Mouse (Mus musculus): ENCODE results near the gene Nlgn1. TPM values are rescaled to one million over a fixed set of nuclear protein-coding genes. Genes with fewer than 3 reads are reported as not detected.

The Nlgn1 gene
- polyA plus RNA-seq, 1 experiment from 2014 or later: 1.9 TPM

- Histone ChIP-seq H3K9ac (no peak overlapping the region), H3K4me1 (no peaks in the 10 kb centered on the region), H3K9me3 (replicated peaks) (no peaks in the 10 kb centered on the region), H3K4me2 (replicated peaks) (no peak overlapping the region), H3K27ac (replicated peaks) (no peak overlapping the region), H3K4me3 (replicated peaks) (no peak overlapping the region), H3K36me3 (no peaks in the 10 kb centered on the region), H3K27me3 (no peaks in the 10 kb centered on the region)
- WGBS: 81% methylated on average over 2 of the region's 2 CpGs
- ATAC-seq (ENCODE audit: insufficient number of reproducible peaks, low FRiP score, low TSS enrichment, low read depth): no peak
Measured at GRCm38 (mm10) chr3:26039696-26040095, 292.6 kb downstream of the Nlgn1 start.

- WGBS: 89% methylated on average over 2 of the region's 2 CpGs
- Histone ChIP-seq H3K27ac (replicated peaks) (no peak overlapping the region), H3K27me3 (no peaks in the 10 kb centered on the region), H3K4me1 (no peaks in the 10 kb centered on the region), H3K4me2 (replicated peaks) (no peak overlapping the region), H3K9ac (no peak overlapping the region), H3K36me3 (no peaks in the 10 kb centered on the region), H3K4me3 (replicated peaks) (no peak overlapping the region), H3K9me3 (replicated peaks) (no peaks in the 10 kb centered on the region)
- ATAC-seq (ENCODE audit: insufficient number of reproducible peaks, low FRiP score, low TSS enrichment, low read depth): no peak
Measured at GRCm38 (mm10) chr3:26026025-26026424, 306.2 kb downstream of the Nlgn1 start.

GRCm38 (mm10) chr3:26023217-26023616 lies 309.0 kb downstream of the Nlgn1 start:
- H3K27me3 ChIP-seq: no peaks in the 10 kb centered on the region
- 71% methylated on average over 5 of the region's 5 CpGs for WGBS

GRCm38 (mm10) chr3:26021632-26022184 lies 310.6 kb downstream of the Nlgn1 start:
- H3K9me3 ChIP-seq (replicated peaks): no peaks in the 10 kb centered on the region
- no peak overlapping the region for H3K9ac ChIP-seq
- no peak overlapping the region for H3K4me3 ChIP-seq (replicated peaks)
- no peaks in the 10 kb centered on the region for H3K36me3 ChIP-seq
- 82% methylated on average over 6 of the region's 6 CpGs for WGBS
- no peaks in the 10 kb centered on the region for H3K27me3 ChIP-seq
- no peak overlapping the region for H3K27ac ChIP-seq (replicated peaks)
- ATAC-seq (ENCODE audit: insufficient number of reproducible peaks, low FRiP score, low TSS enrichment, low read depth): no peak
- H3K4me2 ChIP-seq (replicated peaks): no peak overlapping the region
- H3K4me1 ChIP-seq: no peaks in the 10 kb centered on the region

More at GRCm38 (mm10) chr3:26023217-26023616, 309.0 kb downstream of the Nlgn1 start:
- no peak overlapping the region for H3K27ac ChIP-seq (replicated peaks)
- H3K9me3 ChIP-seq (replicated peaks): no peaks in the 10 kb centered on the region
- no peak overlapping the region for H3K9ac ChIP-seq
- H3K36me3 ChIP-seq: no peaks in the 10 kb centered on the region
- no peak overlapping the region for H3K4me2 ChIP-seq (replicated peaks)
- no peak overlapping the region for H3K4me3 ChIP-seq (replicated peaks)
- H3K4me1 ChIP-seq: no peaks in the 10 kb centered on the region
- no peak for ATAC-seq (ENCODE audit: insufficient number of reproducible peaks, low FRiP score, low TSS enrichment, low read depth)

GRCm38 (mm10) chr3:26011310-26012078 lies 320.8 kb downstream of the Nlgn1 start:
- Histone ChIP-seq H3K27me3 (no peaks in the 10 kb centered on the region), H3K9ac (no peak overlapping the region), H3K36me3 (no peaks in the 10 kb centered on the region), H3K27ac (replicated peaks) (no peak overlapping the region), H3K4me1 (no peaks in the 10 kb centered on the region), H3K4me2 (replicated peaks) (no peak overlapping the region), H3K4me3 (replicated peaks) (no peak overlapping the region), H3K9me3 (replicated peaks) (no peaks in the 10 kb centered on the region)
- 50% methylated on average over 4 of the region's 4 CpGs for WGBS
- no peak for ATAC-seq (ENCODE audit: insufficient number of reproducible peaks, low FRiP score, low TSS enrichment, low read depth)

GRCm38 (mm10) chr3:26002863-26003608 lies 329.2 kb downstream of the Nlgn1 start:
- Histone ChIP-seq H3K4me1 (no peaks in the 10 kb centered on the region), H3K9ac (no peak overlapping the region), H3K27me3 (no peaks in the 10 kb centered on the region), H3K4me3 (replicated peaks) (no peak overlapping the region), H3K4me2 (replicated peaks) (no peak overlapping the region), H3K27ac (replicated peaks) (no peak overlapping the region), H3K36me3 (no peaks in the 10 kb centered on the region), H3K9me3 (replicated peaks) (no peaks in the 10 kb centered on the region)
- whole genome bisulfite sequencing: 72% methylated on average over 7 of the region's 7 CpGs
- ATAC-seq (ENCODE audit: insufficient number of reproducible peaks, low FRiP score, low TSS enrichment, low read depth): no peak

- no peaks in the 10 kb centered on the region for H3K36me3 ChIP-seq
- no peak overlapping the region for H3K4me3 ChIP-seq (replicated peaks)
- H3K9me3 ChIP-seq (replicated peaks): no peaks in the 10 kb centered on the region
- H3K27ac ChIP-seq (replicated peaks): no peak overlapping the region
- no peaks in the 10 kb centered on the region for H3K4me1 ChIP-seq
- ATAC-seq (ENCODE audit: insufficient number of reproducible peaks, low FRiP score, low TSS enrichment, low read depth): no peak
- H3K4me2 ChIP-seq (replicated peaks): no peak overlapping the region
- 25% methylated on average over 2 of the region's 2 CpGs for WGBS
- no peaks in the 10 kb centered on the region for H3K27me3 ChIP-seq
- H3K9ac ChIP-seq: no peak overlapping the region
Measured at GRCm38 (mm10) chr3:26002367-26002766, 329.9 kb downstream of the Nlgn1 start.

- 80% methylated on average over 2 of the region's 2 CpGs for WGBS
- Histone ChIP-seq H3K4me2 (replicated peaks) (no peak overlapping the region), H3K9ac (no peak overlapping the region), H3K27me3 (no peaks in the 10 kb centered on the region), H3K4me3 (replicated peaks) (no peak overlapping the region), H3K9me3 (replicated peaks) (no peaks in the 10 kb centered on the region), H3K4me1 (no peaks in the 10 kb centered on the region), H3K27ac (replicated peaks) (no peak overlapping the region), H3K36me3 (no peaks in the 10 kb centered on the region)
- no peak for ATAC-seq (ENCODE audit: insufficient number of reproducible peaks, low FRiP score, low TSS enrichment, low read depth)
Measured at GRCm38 (mm10) chr3:25967546-25967945, 364.7 kb downstream of the Nlgn1 start.

- Histone ChIP-seq H3K27me3 (no peaks in the 10 kb centered on the region), H3K36me3 (no peaks in the 10 kb centered on the region), H3K4me2 (replicated peaks) (no peak overlapping the region), H3K9me3 (replicated peaks) (no peaks in the 10 kb centered on the region), H3K4me1 (no peaks in the 10 kb centered on the region), H3K27ac (replicated peaks) (no peak overlapping the region), H3K4me3 (replicated peaks) (no peak overlapping the region), H3K9ac (no peak overlapping the region)
- 84% methylated on average over 3 of the region's 3 CpGs for WGBS
- ATAC-seq (ENCODE audit: insufficient number of reproducible peaks, low FRiP score, low TSS enrichment, low read depth): no peak
Measured at GRCm38 (mm10) chr3:25964237-25964636, 368.0 kb downstream of the Nlgn1 start.

- H3K4me3 ChIP-seq (replicated peaks): no peak overlapping the region
- H3K27ac ChIP-seq (replicated peaks): no peak overlapping the region
- no peak overlapping the region for H3K9ac ChIP-seq
- no peak overlapping the region for H3K4me2 ChIP-seq (replicated peaks)
- H3K4me1 ChIP-seq: no peaks in the 10 kb centered on the region
- no peaks in the 10 kb centered on the region for H3K36me3 ChIP-seq
- ATAC-seq (ENCODE audit: insufficient number of reproducible peaks, low FRiP score, low TSS enrichment, low read depth): no peak
- no peaks in the 10 kb centered on the region for H3K9me3 ChIP-seq (replicated peaks)
- WGBS: 70% methylated on average over 2 of the region's 2 CpGs
- H3K27me3 ChIP-seq: no peaks in the 10 kb centered on the region
Measured at GRCm38 (mm10) chr3:25963568-25963967, 368.7 kb downstream of the Nlgn1 start.

GRCm38 (mm10) chr3:25916535-25916934 lies 415.7 kb downstream of the Nlgn1 start:
- H3K27me3 ChIP-seq: no peaks in the 10 kb centered on the region
- no peak for ATAC-seq (ENCODE audit: insufficient number of reproducible peaks, low FRiP score, low TSS enrichment, low read depth)
- H3K27ac ChIP-seq (replicated peaks): no peak overlapping the region
- H3K4me3 ChIP-seq (replicated peaks): no peak overlapping the region
- no peak overlapping the region for H3K9ac ChIP-seq
- WGBS: 77% methylated on average over 5 of the region's 5 CpGs
- H3K4me1 ChIP-seq: no peaks in the 10 kb centered on the region
- H3K36me3 ChIP-seq: no peaks in the 10 kb centered on the region
- H3K4me2 ChIP-seq (replicated peaks): no peak overlapping the region
- H3K9me3 ChIP-seq (replicated peaks): no peaks in the 10 kb centered on the region
